Mouse (Mus musculus) heart, adult 18-20 months (tissue): ENCODE data around the gene Plekha6. TPM values are rescaled to one million over a fixed set of nuclear protein-coding genes. Genes with fewer than 3 reads are reported as not detected.

Experiments
- DNase-seq, 2 experiments: peaks; one replicate each; pipeline ENCODE4 v3.0.0; 2021 to 2022; ENCODE audit warnings: mixed read lengths in 1 of 2
- total RNA-seq, 2 experiments: library from RNA; stranded (reverse); gene quantifications; 2 replicates each; pipeline ENCODE4 v1.2.3; 2021

Gene Plekha6
- total RNA-seq, 2 experiments from 2014 or later: 40.5 to 47.7 TPM

- DNase-seq: no peak
Measured at GRCm38 (mm10) chr1:133182706-133183095, 18.7 kb downstream of the Plekha6 start.

- DNase-seq: no peak
Measured at GRCm38 (mm10) chr1:133183141-133183925, 19.3 kb downstream of the Plekha6 start.

GRCm38 (mm10) chr1:133187948-133188680 is 24.1 kb downstream of the Plekha6 start:
- no peak for DNase-seq

- peak in 1 of 2 experiments; percentile 42 for DNase-seq
Measured at GRCm38 (mm10) chr1:133188719-133189118, 24.7 kb downstream of the Plekha6 start.

GRCm38 (mm10) chr1:133189471-133189870 is 25.5 kb downstream of the Plekha6 start:
- DNase-seq: no peak

GRCm38 (mm10) chr1:133190550-133190949 is 26.5 kb downstream of the Plekha6 start:
- no peak for DNase-seq

- DNase-seq: no peak
Measured at GRCm38 (mm10) chr1:133196181-133196580, 32.2 kb downstream of the Plekha6 start.

GRCm38 (mm10) chr1:133197266-133197665 is 33.3 kb downstream of the Plekha6 start:
- no peak for DNase-seq

GRCm38 (mm10) chr1:133199706-133200105 is 35.7 kb downstream of the Plekha6 start:
- DNase-seq: no peak

GRCm38 (mm10) chr1:133201499-133201898 is 37.5 kb downstream of the Plekha6 start:
- DNase-seq: peak; percentile 52 to 70

- DNase-seq: no peak
Measured at GRCm38 (mm10) chr1:133203701-133204100, 39.7 kb downstream of the Plekha6 start.

GRCm38 (mm10) chr1:133204341-133204849 is 40.4 kb downstream of the Plekha6 start:
- DNase-seq: no peak

GRCm38 (mm10) chr1:133204985-133205384 is 41.0 kb downstream of the Plekha6 start:
- no peak for DNase-seq

- no peak for DNase-seq
Measured at GRCm38 (mm10) chr1:133208086-133208815, 44.2 kb downstream of the Plekha6 start.

GRCm38 (mm10) chr1:133209036-133209435 is 45.0 kb downstream of the Plekha6 start:
- DNase-seq: no peak

- no peak for DNase-seq
Measured at GRCm38 (mm10) chr1:133209482-133209881, 45.5 kb downstream of the Plekha6 start.

- peak; percentile 44 to 51 for DNase-seq
Measured at GRCm38 (mm10) chr1:133209901-133210516, 46.0 kb downstream of the Plekha6 start.

- DNase-seq: peak; percentile 80 to 86
Measured at GRCm38 (mm10) chr1:133210766-133211165, 46.8 kb downstream of the Plekha6 start.

- no peak for DNase-seq
Measured at GRCm38 (mm10) chr1:133212273-133212672, 48.3 kb downstream of the Plekha6 start.

GRCm38 (mm10) chr1:133213098-133213497 is 49.1 kb downstream of the Plekha6 start:
- no peak for DNase-seq

GRCm38 (mm10) chr1:133213901-133214300 is 49.9 kb downstream of the Plekha6 start:
- no peak for DNase-seq
